ENCODE assay signal across 8 mouse cellular contexts in the genomic region with DNA sequence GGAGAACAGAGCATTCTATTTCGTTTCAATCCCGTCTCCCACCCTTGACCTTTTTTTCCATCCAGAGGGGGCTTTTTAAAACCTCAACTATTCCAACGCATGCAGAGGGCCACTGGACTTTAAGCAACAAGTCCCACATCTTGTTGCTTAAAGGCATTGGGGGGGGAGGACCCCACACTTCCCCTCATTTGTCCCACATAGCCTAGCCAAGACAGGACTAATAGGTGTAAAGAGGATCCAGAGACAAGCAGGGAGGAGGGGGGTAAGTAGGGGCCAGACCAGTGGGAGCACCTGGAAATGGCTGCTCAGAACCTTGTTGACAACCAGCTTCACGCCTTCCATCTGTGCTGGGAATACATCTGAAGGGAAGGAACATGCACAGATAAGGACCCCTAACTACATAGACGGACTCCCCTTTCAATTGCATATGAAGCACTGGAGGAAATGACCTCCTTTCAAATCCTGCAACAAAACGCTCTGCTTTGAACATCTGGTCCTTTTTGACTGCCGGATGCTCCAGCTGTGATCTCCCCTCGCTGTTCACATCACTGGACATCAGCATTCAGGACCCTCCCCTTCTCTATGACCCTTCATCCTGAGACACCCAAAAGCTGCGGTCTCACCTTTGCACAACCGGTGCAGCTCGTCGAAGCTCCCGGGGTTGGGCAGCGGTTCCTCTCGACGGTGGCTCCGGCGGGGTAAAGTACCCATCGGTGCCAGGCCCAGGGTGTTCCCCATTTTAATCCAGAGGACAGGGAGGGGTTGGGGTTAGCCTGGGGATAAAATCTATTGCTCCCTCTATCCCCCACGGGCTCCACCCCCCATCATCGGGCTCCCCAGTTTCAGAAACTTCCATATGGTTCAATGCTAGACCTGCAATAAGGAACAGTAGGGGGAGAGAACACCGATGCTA. TPM values are rescaled to one million over a fixed set of nuclear protein-coding genes. Genes with fewer than 3 reads are reported as not detected.
DNase-seq lines count a peak whose midpoint lies in the region; ATAC-seq lines count a peak whose summit lies in the region.

No protein-coding gene starts in this region.

- H3K4me2 ChIP-seq in kidney, embryonic 15.5 days = peak overlapping the region; percentile 73
- H3K4me2 ChIP-seq in midbrain, embryonic 14.5 days (ENCODE audit: low read length) = peak overlapping the region; percentile 86

- H3K36me3 ChIP-seq in forebrain, embryonic 10.5 days (replicated peaks) = peaks cover 27% of the 10 kb centered on the region
- H3K36me3 ChIP-seq in kidney, embryonic 15.5 days = peaks cover 27% of the 10 kb centered on the region
- H3K36me3 ChIP-seq in midbrain, embryonic 14.5 days (ENCODE audit: control insufficient read depth, insufficient read depth, low read length) = peaks cover 13% of the 10 kb centered on the region

- peak overlapping the region; percentile 73 for H3K4me3 ChIP-seq in forebrain, embryonic 10.5 days
- H3K4me3 ChIP-seq in kidney, embryonic 15.5 days (replicated peaks) = peak overlapping the region; percentile 74
- H3K4me3 ChIP-seq in midbrain, embryonic 14.5 days (replicated peaks; ENCODE audit: low read depth, low read length) = peak overlapping the region; percentile 66

- DNase-seq in adrenal gland, postnatal 10 days = peak; percentile 49
- DNase-seq in adrenal gland, adult 8-10 months = no peak
- peak; percentile 28 for DNase-seq in ovary, postnatal 36 days (ENCODE audit: low spot score)
- DNase-seq in ovary, adult 18-20 months (ENCODE audit: low spot score) = no peak
- DNase-seq in forebrain, embryonic 10.5 days (ENCODE audit: extremely low spot score, low spot score) = peak; percentile 34
- no peak for DNase-seq in midbrain, embryonic 14.5 days
- DNase-seq in Muller cell, postnatal 12 days (ENCODE audit: inconsistent ontology term) = no peak

- peak overlapping the region; percentile 88 for H3K27ac ChIP-seq in forebrain, embryonic 10.5 days
- peak overlapping the region; percentile 64; the same call in 1 of the 2 replicates for H3K27ac ChIP-seq in kidney, embryonic 15.5 days
- H3K27ac ChIP-seq in midbrain, embryonic 14.5 days (replicated peaks; ENCODE audit: low read depth, low read length) = peak overlapping the region; percentile 72; the same call in 1 of the 2 replicates

- H3K9ac ChIP-seq in kidney, embryonic 15.5 days = peak overlapping the region; percentile 59
- peak overlapping the region; percentile 63 for H3K9ac ChIP-seq in midbrain, embryonic 14.5 days (replicated peaks; ENCODE audit: low read length)

- H3K9me3 ChIP-seq in forebrain, embryonic 10.5 days = no peaks in the 10 kb centered on the region
- H3K9me3 ChIP-seq in kidney, embryonic 15.5 days (replicated peaks) = no peaks in the 10 kb centered on the region
- H3K9me3 ChIP-seq in midbrain, embryonic 14.5 days (ENCODE audit: control insufficient read depth, low read length) = no peaks in the 10 kb centered on the region

- H3K4me1 ChIP-seq in forebrain, embryonic 10.5 days = peaks cover 29% of the 10 kb centered on the region
- peaks cover 20% of the 10 kb centered on the region for H3K4me1 ChIP-seq in kidney, embryonic 15.5 days
- H3K4me1 ChIP-seq in midbrain, embryonic 14.5 days (ENCODE audit: control insufficient read depth, insufficient read depth, low read length) = peaks cover 13% of the 10 kb centered on the region

- ATAC-seq in kidney, embryonic 15.5 days (replicated peaks; ENCODE audit: low FRiP score) = peak; percentile 0; the same call in 1 of the 2 replicates
- no peak for ATAC-seq in midbrain, embryonic 14.5 days (ENCODE audit: low FRiP score, low TSS enrichment)

- WGBS in forebrain, embryonic 10.5 days = 10% methylated on average over 22 of the region's 22 CpGs
- 4% methylated on average over 22 of the region's 22 CpGs for WGBS in kidney, embryonic 15.5 days
- 6% methylated on average over 22 of the region's 22 CpGs for WGBS in midbrain, embryonic 14.5 days

- no peaks in the 10 kb centered on the region for H3K27me3 ChIP-seq in forebrain, embryonic 10.5 days (ENCODE audit: poor library complexity, severe bottlenecking)
- H3K27me3 ChIP-seq in kidney, embryonic 15.5 days = no peaks in the 10 kb centered on the region
- no peaks in the 10 kb centered on the region for H3K27me3 ChIP-seq in midbrain, embryonic 14.5 days (ENCODE audit: control insufficient read depth, insufficient read depth, low read length)

RNA-seq across cellular contexts. Expression of a gene that starts 0.8 kb away (rescaled TPM):
- total RNA-seq in adrenal gland, postnatal 10 days (2021) = 10 to 100 TPM; 46.9 to 58.1 TPM
- total RNA-seq in adrenal gland, adult 8-10 months (2022) = 10 to 100 TPM; 39.1 to 49.2 (median 46.0) TPM
- 31.0 and 37.2 TPM in 2 replicates for polyA plus RNA-seq in forebrain, embryonic 10.5 days (2016; fragmentation: Nextera tagmentation; extraction: Ambion mirVana)
- polyA plus RNA-seq in kidney, embryonic 15.5 days (2015; fragmentation: Nextera tagmentation; extraction: Ambion mirVana) = 35.1 and 35.4 TPM in 2 replicates
- polyA plus RNA-seq in midbrain, embryonic 14.5 days (2014; fragmentation: Nextera tagmentation; extraction: Ambion mirVana) = 35.3 and 40.4 TPM in 2 replicates

RNA-seq across cellular contexts. Expression of a gene that starts 3.3 kb away (rescaled TPM):
- total RNA-seq in adrenal gland, postnatal 10 days (2021) = 1,000 to 10,000 TPM; 1,052 to 2,650 TPM
- 1 to 10 TPM; 2.0 to 6.4 (median 4.3) TPM for total RNA-seq in adrenal gland, adult 8-10 months (2022)
- 2.9 and 4.2 TPM in 2 replicates for polyA plus RNA-seq in forebrain, embryonic 10.5 days (2016; fragmentation: Nextera tagmentation; extraction: Ambion mirVana)
- polyA plus RNA-seq in kidney, embryonic 15.5 days (2015; fragmentation: Nextera tagmentation; extraction: Ambion mirVana) = 45.5 and 97.5 TPM in 2 replicates
- 3.3 and 4.1 TPM in 2 replicates for polyA plus RNA-seq in midbrain, embryonic 14.5 days (2014; fragmentation: Nextera tagmentation; extraction: Ambion mirVana)

RNA-seq across cellular contexts. Expression of a gene that starts 7.8 kb away (rescaled TPM):
- total RNA-seq in adrenal gland, postnatal 10 days (2021) = 10 to 100 TPM; 13.4 to 29.4 TPM
- under 1 TPM in 2 of 4 experiments, not detected in 2; 0.13 to 0.15 TPM for total RNA-seq in adrenal gland, adult 8-10 months (2022)
- polyA plus RNA-seq in forebrain, embryonic 10.5 days (2016; fragmentation: Nextera tagmentation; extraction: Ambion mirVana) = 0.12 and 0.24 TPM in 2 replicates
- polyA plus RNA-seq in kidney, embryonic 15.5 days (2015; fragmentation: Nextera tagmentation; extraction: Ambion mirVana) = 0.26 and 0.81 TPM in 2 replicates
- polyA plus RNA-seq in midbrain, embryonic 14.5 days (2014; fragmentation: Nextera tagmentation; extraction: Ambion mirVana) = 0.34 and 0.39 TPM in 2 replicates

RNA-seq across cellular contexts. Expression of a gene that starts 12.6 kb away (rescaled TPM):
- 10 to 100 TPM; 14.4 to 19.2 TPM for total RNA-seq in adrenal gland, postnatal 10 days (2021)
- 10 to 100 TPM; 21.8 to 34.4 (median 28.3) TPM for total RNA-seq in adrenal gland, adult 8-10 months (2022)
- polyA plus RNA-seq in forebrain, embryonic 10.5 days (2016; fragmentation: Nextera tagmentation; extraction: Ambion mirVana) = 12.0 and 12.1 TPM in 2 replicates
- polyA plus RNA-seq in kidney, embryonic 15.5 days (2015; fragmentation: Nextera tagmentation; extraction: Ambion mirVana) = 35.0 and 36.9 TPM in 2 replicates
- polyA plus RNA-seq in midbrain, embryonic 14.5 days (2014; fragmentation: Nextera tagmentation; extraction: Ambion mirVana) = 6.6 and 28.4 TPM in 2 replicates

RNA-seq across cellular contexts. Expression of a gene that starts 25.5 kb away (rescaled TPM):
- 10 to 100 TPM; 28.0 to 30.7 TPM for total RNA-seq in adrenal gland, postnatal 10 days (2021)
- total RNA-seq in adrenal gland, adult 8-10 months (2022) = 10 to 100 TPM; 55.7 to 66.0 (median 59.2) TPM
- 5.4 and 7.3 TPM in 2 replicates for polyA plus RNA-seq in forebrain, embryonic 10.5 days (2016; fragmentation: Nextera tagmentation; extraction: Ambion mirVana)
- polyA plus RNA-seq in kidney, embryonic 15.5 days (2015; fragmentation: Nextera tagmentation; extraction: Ambion mirVana) = 2.8 and 4.0 TPM in 2 replicates
- 20.0 and 20.5 TPM in 2 replicates for polyA plus RNA-seq in midbrain, embryonic 14.5 days (2014; fragmentation: Nextera tagmentation; extraction: Ambion mirVana)

Comparison
In these comparisons a context has a peak if more than half of its experiments do, and no peak if none do; other contexts are left out.
1. DNase-seq: peak in adrenal gland, postnatal 10 days (single experiment), ovary, postnatal 36 days (single experiment) and forebrain, embryonic 10.5 days (single experiment); none in adrenal gland, adult 8-10 months (single experiment), ovary, adult 18-20 months (single experiment), midbrain, embryonic 14.5 days (single experiment) and Muller cell, postnatal 12 days (single experiment).
2. Peak in every context shown above with its lines, with median percentiles within 50 percentile points of each other: H3K27ac ChIP-seq and H3K4me3 ChIP-seq.